Mouse (Mus musculus): ENCODE measurements at regions not wholly inside any gene's neighbourhood (a gene's known extent, or its start where the extent isn't known, plus 50 kb on each side); places are given as distances from the start of the nearest gene placed in this dataset.
"Not testable (repeated sequence)": the region's sequence is repeated elsewhere in the genome, so short reads cannot be mapped to it uniquely, and the experiment has no call there.

- intact Hi-C loops (cut with DNase I), result no loop called here
- no peak for TF ChIP-seq CTCF (IDR thresholded peaks at IDR 0.05)
- H3K4me3 ChIP-seq, result no peak overlapping the region
- DNase-seq, result no peak
- H3K27ac ChIP-seq, result no peak overlapping the region
Measured at GRCm38 (mm10) chr16:29758246-29758645, 179.1 kb downstream of the Opa1 start.

GRCm38 (mm10) chr16:29759416-29759815, 180.3 kb downstream of the Opa1 start:
- Histone ChIP-seq H3K4me3 (no peak overlapping the region), H3K27ac (no peak overlapping the region)
- no peak for DNase-seq
- no peak for TF ChIP-seq CTCF (IDR thresholded peaks at IDR 0.05)
- intact Hi-C loops (cut with DNase I), result no loop called here

- DNase-seq, result no peak
Measured at GRCm38 (mm10) chr16:29760627-29761026, 181.5 kb downstream of the Opa1 start.

GRCm38 (mm10) chr16:29761779-29762277, 182.7 kb downstream of the Opa1 start:
- TF ChIP-seq CTCF (IDR thresholded peaks at IDR 0.05), result no peak

More at GRCm38 (mm10) chr16:29760627-29761026, 181.5 kb downstream of the Opa1 start:
- Histone ChIP-seq H3K27ac (no peak overlapping the region), H3K4me3 (no peak overlapping the region)
- intact Hi-C loops (cut with DNase I), result no loop called here
- TF ChIP-seq CTCF (IDR thresholded peaks at IDR 0.05), result no peak

GRCm38 (mm10) chr16:29764376-29764775, 185.2 kb downstream of the Opa1 start:
- Histone ChIP-seq H3K27ac (no peak overlapping the region), H3K4me3 (no peak overlapping the region)
- no peak for TF ChIP-seq CTCF (IDR thresholded peaks at IDR 0.05)
- DNase-seq, result no peak
- intact Hi-C loops (cut with DNase I), result no loop called here

More at GRCm38 (mm10) chr16:29761779-29762277, 182.7 kb downstream of the Opa1 start:
- Histone ChIP-seq H3K4me3 (no peak overlapping the region), H3K27ac (peak overlapping the region; percentile 36)
- peak; percentile 81 for DNase-seq
- intact Hi-C loops (cut with DNase I), result no loop called here

DNA sequence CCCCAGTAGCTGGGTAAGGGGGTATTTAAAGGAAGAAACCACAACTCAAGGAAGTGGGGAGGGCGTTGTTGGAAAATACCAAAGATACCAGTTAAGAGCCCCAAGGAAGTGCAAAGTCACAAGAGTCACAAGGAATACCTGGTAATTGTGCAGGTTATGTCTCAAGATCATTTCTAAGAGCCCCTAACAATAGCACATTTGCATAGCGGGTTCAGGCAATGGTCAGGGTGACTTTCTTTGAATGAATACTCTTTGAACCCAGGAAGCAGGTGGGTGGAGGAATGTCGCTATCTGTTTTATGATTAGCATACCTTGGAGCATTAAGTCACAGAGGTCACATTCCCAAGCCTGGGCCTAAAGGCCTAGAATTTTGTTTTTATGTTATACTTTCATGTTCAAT, 186.7 kb downstream of the Opa1 start:
- H3K27ac ChIP-seq; DNase-seq; H3K4me3 ChIP-seq; intact Hi-C loops (cut with DNase I): not testable (repeated sequence)

- intact Hi-C loops (cut with DNase I), result no loop called here
- TF ChIP-seq CTCF (IDR thresholded peaks at IDR 0.05), result no peak
- no peak for DNase-seq
- H3K27ac ChIP-seq, result no peak overlapping the region; the same call in 1 of the 2 replicates
- no peak overlapping the region for H3K4me3 ChIP-seq
Measured at GRCm38 (mm10) chr16:29771320-29771719, 192.2 kb downstream of the Opa1 start.

DNA sequence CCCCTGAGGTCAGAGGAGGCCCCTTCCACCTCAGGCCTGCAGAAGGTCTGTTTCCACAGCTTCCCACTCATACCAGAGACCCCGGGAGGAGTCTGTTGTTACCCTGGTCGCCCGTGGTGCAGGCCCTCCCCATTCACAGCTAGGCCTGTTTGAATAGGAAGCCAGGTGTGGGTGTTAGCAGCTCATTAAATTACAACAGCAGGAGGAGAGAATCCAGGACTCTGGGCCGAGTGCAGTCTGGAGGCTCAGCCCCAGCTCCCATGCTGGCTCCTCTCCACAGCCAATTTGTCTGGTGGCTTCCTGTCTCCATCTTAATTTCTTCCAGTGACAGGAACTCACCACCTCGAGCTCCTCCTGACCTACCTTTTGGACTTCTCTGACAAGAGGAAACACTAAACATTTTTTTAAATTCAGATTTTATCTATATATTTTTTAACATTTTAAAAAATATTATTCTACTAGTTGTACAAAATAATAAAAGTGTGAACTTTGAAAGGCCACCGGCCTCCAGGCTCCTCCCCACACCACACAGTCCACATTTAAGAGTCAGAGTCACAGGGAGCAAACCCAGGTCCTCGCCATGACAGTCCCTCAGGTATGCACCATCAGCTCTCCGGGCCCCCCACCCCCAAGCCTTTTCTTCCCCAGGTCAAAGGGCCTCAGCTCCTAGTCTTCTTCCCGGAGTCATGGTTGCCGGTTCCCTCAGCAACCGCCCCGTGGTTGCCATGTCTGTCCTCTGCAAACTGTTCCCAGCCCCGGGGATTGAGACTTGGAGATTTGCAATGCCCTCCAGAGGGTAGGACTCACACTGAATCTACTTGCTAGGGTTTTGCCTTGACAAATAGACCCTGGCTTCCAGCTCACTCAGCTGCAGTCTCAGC, 192.8 kb downstream of the Opa1 start:
- intact Hi-C loops (cut with DNase I), result no loop called here
- H3K4me3 ChIP-seq, result no peak overlapping the region
- H3K27ac ChIP-seq, result no peak overlapping the region; the same call in 1 of the 2 replicates
- no peak for DNase-seq
- TF ChIP-seq CTCF (IDR thresholded peaks at IDR 0.05), result no peak

- Histone ChIP-seq H3K4me3 (no peak overlapping the region), H3K27ac (no peak overlapping the region)
- no peak for DNase-seq
- intact Hi-C loops (cut with DNase I), result no loop called here
- TF ChIP-seq CTCF (IDR thresholded peaks at IDR 0.05), result no peak
Measured at GRCm38 (mm10) chr16:29772609-29772988, 193.5 kb downstream of the Opa1 start.

DNA sequence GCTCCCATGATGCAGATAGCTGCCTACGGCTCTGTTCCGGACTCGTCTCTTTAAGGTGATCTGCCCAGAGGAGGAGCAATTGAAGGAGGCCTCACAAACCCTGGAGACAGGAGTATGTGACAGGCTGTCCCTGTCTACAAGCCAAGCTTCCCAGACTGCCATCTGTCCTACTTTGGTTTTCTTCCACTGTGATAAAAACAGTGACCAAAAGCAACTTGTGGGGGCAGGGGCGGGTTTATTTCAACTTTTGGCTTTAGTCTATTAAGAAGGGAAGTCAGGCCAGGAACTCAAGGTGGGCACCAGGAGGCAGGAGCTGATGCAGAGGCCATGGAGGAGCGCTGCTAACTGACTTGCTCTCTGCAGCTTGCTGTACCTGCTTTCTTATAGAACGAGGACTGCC, 193.9 kb downstream of the Opa1 start:
- intact Hi-C loops (cut with DNase I), result no loop called here
- H3K4me3 ChIP-seq, result no peak overlapping the region
- no peak for DNase-seq
- H3K27ac ChIP-seq, result no peak overlapping the region
- no peak for TF ChIP-seq CTCF (IDR thresholded peaks at IDR 0.05)

GRCm38 (mm10) chr16:29774949-29775348, 195.8 kb downstream of the Opa1 start:
- intact Hi-C loops (cut with DNase I), result no loop called here
- Histone ChIP-seq H3K4me3 (no peak overlapping the region), H3K27ac (no peak overlapping the region)
- no peak for DNase-seq
- no peak for TF ChIP-seq CTCF (IDR thresholded peaks at IDR 0.05)

- no peak for TF ChIP-seq CTCF (IDR thresholded peaks at IDR 0.05)
- DNase-seq, result no peak
- intact Hi-C loops (cut with DNase I), result no loop called here
- Histone ChIP-seq H3K27ac (no peak overlapping the region), H3K4me3 (no peak overlapping the region)
Measured at GRCm38 (mm10) chr16:29775879-29776278, 196.7 kb downstream of the Opa1 start.

GRCm38 (mm10) chr16:29782441-29782840, 203.3 kb downstream of the Opa1 start:
- peak; percentile 87 for DNase-seq
- no peak overlapping the region for H3K27ac ChIP-seq
- no peak for TF ChIP-seq CTCF (IDR thresholded peaks at IDR 0.05)
- no peak overlapping the region for H3K4me3 ChIP-seq
- intact Hi-C loops (cut with DNase I), result no loop called here

- Histone ChIP-seq H3K4me3 (no peak overlapping the region), H3K27ac (no peak overlapping the region)
- intact Hi-C loops (cut with DNase I), result no loop called here
- DNase-seq, result no peak
- peak; percentile 23; the same call in 1 of the 2 replicates for TF ChIP-seq CTCF (IDR thresholded peaks at IDR 0.05)
Measured at GRCm38 (mm10) chr16:29785114-29785513, 206.0 kb downstream of the Opa1 start.

All from gastrocnemius, adult 2 months (tissue).